Mouse (Mus musculus) urinary bladder, postnatal 25 days (tissue): ENCODE measurements around the gene Gm3149.
"Not testable (repeated sequence)": the region's sequence is repeated elsewhere in the genome, so short reads cannot be mapped to it uniquely, and the experiment has no call there.

Source experiments
- DNase-seq: peaks from one replicate; pipeline ENCODE4 v3.0.0; 2022; ENCODE audit warnings: low spot score

The Gm3149 gene

DNA sequence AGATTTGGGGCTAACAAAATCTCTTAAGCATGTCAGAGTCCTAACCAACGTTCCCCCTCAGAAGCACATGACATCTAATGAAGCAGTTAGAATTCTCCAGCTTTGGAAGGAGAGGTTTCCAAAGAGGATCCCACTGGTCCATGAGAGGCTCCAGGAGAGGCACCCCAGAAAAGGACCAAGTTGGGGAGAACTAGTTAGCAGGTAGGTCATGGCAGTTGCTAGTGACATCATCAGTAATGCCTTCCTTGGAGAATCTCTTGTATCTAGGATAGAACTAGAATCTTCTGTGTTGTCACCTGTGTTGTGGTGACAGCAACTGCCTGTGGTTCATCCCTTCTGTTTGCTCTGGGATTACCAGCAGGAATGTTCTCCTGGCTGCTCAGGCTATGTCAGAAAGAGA, at the start of gene Gm3149:
TSS of gene Gm3149 (plus strand) at position 301 of the 400 bp plus-strand sequence.
- DNase-seq, result not testable (repeated sequence)

DNA sequence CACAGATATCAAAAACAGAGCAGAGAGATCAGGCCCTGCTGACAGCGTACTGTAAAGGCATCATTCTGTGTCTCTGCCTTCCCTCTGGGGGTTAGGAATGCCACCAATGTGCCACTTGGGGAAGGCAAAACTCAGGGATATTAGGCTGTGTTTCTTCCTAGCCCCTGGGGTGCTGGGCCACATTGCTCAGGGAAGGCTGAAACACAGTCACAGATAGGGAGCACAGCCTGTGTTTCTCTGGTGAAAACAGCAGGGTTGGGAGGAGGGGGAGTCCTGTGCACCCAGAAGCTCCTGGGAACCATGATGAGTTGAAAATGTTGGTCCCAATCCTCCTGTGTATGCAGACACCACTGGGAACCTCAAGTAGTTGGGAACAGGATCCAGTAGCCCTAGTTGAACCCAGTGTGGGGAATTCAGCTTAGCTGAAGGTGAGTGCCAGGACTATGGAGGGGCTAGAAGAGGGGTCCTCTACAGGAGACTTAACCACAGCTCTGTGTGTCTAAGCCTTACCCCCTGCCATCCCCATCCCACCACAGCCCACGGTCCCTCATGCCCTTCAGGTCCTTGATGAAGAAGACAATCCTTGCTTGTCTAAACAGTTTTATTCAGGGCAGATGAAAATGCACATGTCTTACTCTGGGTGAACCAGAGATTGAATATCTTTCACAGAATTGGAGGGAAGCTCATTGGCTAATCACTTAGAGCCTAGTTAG, 47.7 kb upstream of the Gm3149 start:
- not testable (repeated sequence) for DNase-seq

DNA sequence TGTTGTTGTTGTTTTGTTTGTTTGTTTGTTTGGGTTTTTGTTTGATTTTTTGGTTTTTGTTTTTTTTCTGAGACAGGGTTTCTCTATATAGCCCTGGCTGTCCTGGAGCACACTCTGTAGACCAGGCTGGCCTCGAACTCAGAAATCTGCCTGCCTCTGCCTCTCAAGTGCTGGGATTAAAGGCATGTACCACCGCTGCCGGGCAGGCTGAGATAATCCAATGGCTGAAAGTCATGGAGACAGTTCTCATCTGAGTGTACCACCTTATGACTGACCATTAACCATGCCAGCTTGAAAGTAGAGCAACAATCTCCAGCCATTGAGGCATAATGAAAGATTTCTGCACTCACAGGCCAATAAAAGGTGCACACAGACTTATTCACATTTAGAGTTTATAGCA, 37.3 kb upstream of the Gm3149 start:
- not testable (repeated sequence) for DNase-seq

DNA sequence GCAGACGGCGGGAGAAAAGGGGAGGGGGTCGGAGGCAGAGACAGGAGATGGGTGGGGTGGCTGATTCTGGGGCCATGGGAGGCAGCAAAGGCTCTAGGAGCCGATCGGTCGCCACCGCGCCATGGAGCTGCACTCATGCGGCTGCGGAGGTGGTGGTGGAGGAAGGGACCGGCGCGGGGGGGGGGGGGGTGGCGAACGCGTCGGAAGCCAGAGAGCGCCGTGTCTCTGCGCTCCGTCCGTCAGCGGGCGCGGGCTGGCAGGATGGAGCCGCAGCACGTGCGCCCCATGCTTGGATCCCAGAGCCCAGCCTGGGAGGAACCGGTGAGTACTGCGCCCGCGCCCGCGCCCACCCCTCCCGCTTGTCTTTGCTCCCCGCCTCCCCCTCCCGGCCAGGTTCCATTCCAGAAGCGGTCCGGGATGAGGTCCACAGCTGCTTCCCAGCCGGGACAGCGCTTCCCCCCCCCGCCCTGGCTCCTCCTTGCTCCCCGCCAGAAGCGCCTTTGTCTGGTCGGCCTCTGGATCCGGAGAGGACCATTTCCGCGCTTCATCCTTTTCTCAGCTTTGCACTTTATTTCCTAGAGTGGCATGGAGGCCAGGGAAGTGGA, 17.5 kb downstream of the Gm3149 start, which contains the start of gene 2610042L04Rik:
TSS of gene 2610042L04Rik (plus strand) at position 288 of the 605 bp plus-strand sequence.
- not testable (repeated sequence) for DNase-seq

DNA sequence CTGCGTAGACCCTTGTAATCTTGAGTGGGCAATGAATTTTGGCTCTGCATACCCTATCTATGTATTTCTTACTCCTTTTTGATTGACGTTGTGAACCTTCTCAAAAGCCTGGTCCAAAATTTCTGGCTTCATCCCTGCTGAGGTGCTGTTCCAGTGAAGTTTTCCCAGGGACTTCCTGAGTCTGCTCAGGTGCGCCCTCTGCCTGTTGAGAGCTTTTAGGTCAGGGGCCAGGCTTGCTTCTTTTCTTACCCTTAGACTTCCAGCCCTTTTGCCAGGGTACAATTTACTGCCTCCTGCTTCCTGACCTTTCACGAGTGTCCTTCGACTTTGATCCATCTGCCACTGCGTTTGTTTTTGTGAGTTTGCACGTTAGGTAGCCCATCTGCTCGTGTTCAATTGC, 18.4 kb downstream of the Gm3149 start:
- not testable (repeated sequence) for DNase-seq

DNA sequence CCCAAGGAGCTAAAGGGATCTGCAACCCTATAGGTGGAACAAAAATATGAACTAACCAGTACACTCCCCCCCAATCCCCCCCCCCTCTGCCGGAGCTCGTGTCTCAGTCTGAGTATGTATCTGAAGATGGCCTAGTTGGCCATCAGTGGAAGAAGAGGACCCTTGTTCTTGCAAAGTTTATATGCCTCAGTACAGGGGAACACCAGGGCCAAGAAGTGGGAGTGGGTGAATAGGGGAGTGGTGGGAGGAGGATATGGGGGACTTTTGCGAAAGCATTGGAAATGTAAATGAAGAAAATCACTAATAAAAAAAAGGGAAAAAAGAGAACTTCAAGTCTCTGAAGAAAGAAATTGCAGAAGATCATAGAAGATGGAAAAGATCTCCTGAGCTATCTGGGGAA, 51.9 kb downstream of the Gm3149 start:
- not testable (repeated sequence) for DNase-seq

- DNase-seq, result not testable (repeated sequence)
Measured at GRCm38 (mm10) chr14:4369691-4370090, 52.6 kb downstream of the Gm3149 start.
